Comparison of ENCODE assay signal across 8 mouse cellular contexts in genomic region chr14:59627823-59628222, GRCm38 (mm10). TPM values are rescaled to one million over a fixed set of nuclear protein-coding genes. Genes with fewer than 3 reads are reported as not detected.
A peak's percentile ranks its signal among the peaks of the same experiment; 100 is the strongest.
DNase-seq lines count a peak whose midpoint lies in the region; ATAC-seq lines count a peak whose summit lies in the region.

No protein-coding gene starts in this region.

- H3K4me3 ChIP-seq in forebrain, embryonic 15.5 days = peak overlapping the region; percentile 62
- peak overlapping the region; percentile 84 for H3K4me3 ChIP-seq in limb, embryonic 10.5 days
- H3K4me3 ChIP-seq in neural tube, embryonic 14.5 days (ENCODE audit: low read depth, low read length) = peak overlapping the region; percentile 61; the same call in 1 of the 2 replicates

- H3K4me2 ChIP-seq in forebrain, embryonic 15.5 days (replicated peaks) = peak overlapping the region; percentile 86
- H3K4me2 ChIP-seq in neural tube, embryonic 14.5 days (ENCODE audit: low read depth, low read length) = peak overlapping the region; percentile 71; the same call in 1 of the 2 replicates

- H3K9ac ChIP-seq in forebrain, embryonic 15.5 days (replicated peaks) = peak overlapping the region; percentile 27
- no peak overlapping the region for H3K9ac ChIP-seq in neural tube, embryonic 14.5 days (replicated peaks; ENCODE audit: low read depth, low read length)

- H3K36me3 ChIP-seq in forebrain, embryonic 15.5 days = 0 out of 2 replicates have a peak, but pooled peaks cover 3% of the 10 kb centered on the region
- H3K36me3 ChIP-seq in limb, embryonic 10.5 days = peaks cover 31% of the 10 kb centered on the region
- no peaks in the 10 kb centered on the region for H3K36me3 ChIP-seq in neural tube, embryonic 14.5 days (ENCODE audit: control insufficient read depth, insufficient read depth, low read length)

- 4% methylated on average over 7 of the region's 7 CpGs for WGBS in forebrain, embryonic 15.5 days
- WGBS in limb, embryonic 10.5 days = 28% methylated on average over 7 of the region's 7 CpGs
- 14% methylated on average over 7 of the region's 7 CpGs for WGBS in neural tube, embryonic 14.5 days

- H3K27ac ChIP-seq in forebrain, embryonic 15.5 days (replicated peaks) = peak overlapping the region; percentile 84
- peak overlapping the region; percentile 94; the same call in 1 of the 2 replicates for H3K27ac ChIP-seq in limb, embryonic 10.5 days
- no peak overlapping the region for H3K27ac ChIP-seq in neural tube, embryonic 14.5 days (ENCODE audit: low read depth, low read length)

- H3K9me3 ChIP-seq in forebrain, embryonic 15.5 days = no peaks in the 10 kb centered on the region
- H3K9me3 ChIP-seq in limb, embryonic 10.5 days (replicated peaks) = no peaks in the 10 kb centered on the region
- H3K9me3 ChIP-seq in neural tube, embryonic 14.5 days (ENCODE audit: control insufficient read depth, low read length) = no peaks in the 10 kb centered on the region

- peak; percentile 58 for ATAC-seq in forebrain, embryonic 15.5 days (replicated peaks)
- peak; percentile 31; the same call in 1 of the 2 replicates for ATAC-seq in neural tube, embryonic 14.5 days (ENCODE audit: low read depth)
- no peak for ATAC-seq in activated CD4-positive, CD25-positive, alpha-beta regulatory T cell, adult 4 months

- H3K27me3 ChIP-seq in forebrain, embryonic 15.5 days = peaks cover 2% of the 10 kb centered on the region
- H3K27me3 ChIP-seq in limb, embryonic 10.5 days (ENCODE audit: low read depth, poor library complexity, severe bottlenecking) = 0 out of 2 replicates have a peak, but pooled peaks cover 12% of the 10 kb centered on the region
- H3K27me3 ChIP-seq in neural tube, embryonic 14.5 days (ENCODE audit: control insufficient read depth, insufficient read depth, low read length) = peaks cover 4% of the 10 kb centered on the region; the same call in 1 of the 2 replicates

- intact Hi-C loops in left cerebral cortex, postnatal 36 days (cut with DNase I) = loop anchor here (5.0 kb wide), 1 partner anchor 314 kb away; no protein-coding TSS in a partner anchor

- DNase-seq in layer of hippocampus, adult 11-12 months (ENCODE audit: low spot score) = peak; percentile 44
- no peak for DNase-seq in layer of hippocampus, adult 9-10 months (ENCODE audit: low spot score)
- DNase-seq in limb, embryonic 10.5 days (ENCODE audit: low spot score) = peak; percentile 81
- DNase-seq in left cerebral cortex, postnatal 36 days (ENCODE audit: low spot score in 2 of 2) = no peak
- DNase-seq in thymus, postnatal 36 days = no peak

- H3K4me1 ChIP-seq in forebrain, embryonic 15.5 days = peaks cover 44% of the 10 kb centered on the region
- peaks cover 42% of the 10 kb centered on the region for H3K4me1 ChIP-seq in limb, embryonic 10.5 days
- peaks cover 12% of the 10 kb centered on the region; the same call in 1 of the 2 replicates for H3K4me1 ChIP-seq in neural tube, embryonic 14.5 days (ENCODE audit: control insufficient read depth, insufficient read depth, low read length)

RNA-seq across cellular contexts. Expression of gene Shisa2, which starts 2.7 kb away (rescaled TPM):
- 18.4 and 22.8 TPM in 2 replicates for polyA plus RNA-seq in forebrain, embryonic 15.5 days (2015; fragmentation: Nextera tagmentation; extraction: Ambion mirVana)
- 13.0 and 22.5 TPM in 2 replicates for polyA plus RNA-seq in limb, embryonic 10.5 days (2016; fragmentation: Nextera tagmentation; extraction: Ambion mirVana)
- 4.0 and 4.6 TPM in 2 replicates for polyA plus RNA-seq in neural tube, embryonic 14.5 days (2014; fragmentation: Nextera tagmentation; extraction: Ambion mirVana)
- polyA plus RNA-seq in activated CD4-positive, CD25-positive, alpha-beta regulatory T cell, adult 4 months (2017; shearing (Covaris generic)) = under 1 TPM in 1 of 2 experiments, not detected in 1; 0.15 TPM
- 1 to 10 TPM; 2.1 to 2.7 TPM for total RNA-seq in left cerebral cortex, postnatal 36 days (2021)

RNA-seq across cellular contexts. Expression of gene Cdadc1, which starts 30.1 kb away (rescaled TPM):
- 35.8 and 38.8 TPM in 2 replicates for polyA plus RNA-seq in forebrain, embryonic 15.5 days (2015; fragmentation: Nextera tagmentation; extraction: Ambion mirVana)
- polyA plus RNA-seq in limb, embryonic 10.5 days (2016; fragmentation: Nextera tagmentation; extraction: Ambion mirVana) = 27.3 and 29.2 TPM in 2 replicates
- polyA plus RNA-seq in neural tube, embryonic 14.5 days (2014; fragmentation: Nextera tagmentation; extraction: Ambion mirVana) = 38.3 and 40.3 TPM in 2 replicates
- polyA plus RNA-seq in activated CD4-positive, CD25-positive, alpha-beta regulatory T cell, adult 4 months (2017; shearing (Covaris generic)) = 10 to 100 TPM; 33.9 to 58.8 TPM
- total RNA-seq in left cerebral cortex, postnatal 36 days (2021) = 10 to 100 TPM; 74.7 to 75.4 TPM

Comparison
In these comparisons a context has a peak if more than half of its experiments do, and no peak if none do; other contexts are left out.
1. DNase-seq: peak in layer of hippocampus, adult 11-12 months (single experiment) and limb, embryonic 10.5 days (single experiment); none in layer of hippocampus, adult 9-10 months (single experiment), left cerebral cortex, postnatal 36 days (0 of 2) and thymus, postnatal 36 days (0 of 2).
2. Peak in every context shown above with its lines, with median percentiles within 50 percentile points of each other: H3K4me3 ChIP-seq.